Mouse (Mus musculus) liver, adult 10 weeks (tissue): ENCODE measurements around the gene Elovl3. TPM values are rescaled to one million over a fixed set of nuclear protein-coding genes. Genes with fewer than 3 reads are reported as not detected.

Experiments
- polyA plus RNA-seq: library from polyadenylated mRNA; stranded (reverse); fragments of 350-450 nt; fragmentation: Illumina TruSeq; extraction: RNeasy Lipid Tissue Mini Kit (QIAGEN cat#74804); gene quantifications from one replicate; pipeline ENCODE4 v1.2.3, GENCODE M21; 2014; ENCODE audit warnings: low read depth, low replicate concordance

Elovl3 gene
- 19.7 TPM for polyA plus RNA-seq

DNA sequence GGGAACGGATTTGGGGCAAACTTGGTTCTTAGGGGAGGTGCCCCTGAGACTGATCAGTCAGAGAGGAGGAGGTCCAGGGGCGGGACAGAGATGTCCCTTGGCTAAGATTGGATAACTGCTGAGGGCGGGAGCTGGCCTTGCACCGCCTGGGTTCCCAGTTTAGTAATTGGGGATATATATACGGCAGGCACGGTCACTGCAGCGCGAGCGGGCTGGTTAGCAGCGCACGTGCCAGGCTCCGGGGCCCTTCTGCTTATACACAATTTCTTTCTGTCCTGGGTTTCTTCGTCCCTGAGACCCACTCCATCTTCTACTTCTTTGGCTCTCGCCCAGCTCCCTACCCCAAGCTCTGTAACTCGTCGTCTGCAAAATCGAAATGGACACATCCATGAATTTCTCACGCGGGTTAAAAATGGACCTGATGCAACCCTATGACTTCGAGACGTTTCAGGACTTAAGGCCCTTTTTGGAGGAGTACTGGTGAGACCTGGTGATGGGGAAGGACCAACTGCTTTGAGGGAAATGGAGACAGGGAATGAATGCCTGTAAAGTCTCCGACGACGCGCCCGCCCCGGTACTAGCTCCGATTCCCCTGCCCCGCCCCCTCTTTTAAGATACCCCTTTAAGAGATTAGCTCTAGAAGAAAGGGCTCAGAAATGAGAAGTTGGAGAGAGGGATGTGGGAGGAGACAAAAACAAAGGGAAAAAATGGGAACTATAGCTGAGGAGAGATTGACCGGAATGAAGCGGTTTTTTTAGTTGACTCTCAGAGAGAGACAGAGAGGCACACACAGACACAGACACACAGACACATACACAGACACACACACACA, at the start of gene Elovl3:
TSS of gene Elovl3 (plus strand) at position 204 of the 832 bp plus-strand sequence.

DNA sequence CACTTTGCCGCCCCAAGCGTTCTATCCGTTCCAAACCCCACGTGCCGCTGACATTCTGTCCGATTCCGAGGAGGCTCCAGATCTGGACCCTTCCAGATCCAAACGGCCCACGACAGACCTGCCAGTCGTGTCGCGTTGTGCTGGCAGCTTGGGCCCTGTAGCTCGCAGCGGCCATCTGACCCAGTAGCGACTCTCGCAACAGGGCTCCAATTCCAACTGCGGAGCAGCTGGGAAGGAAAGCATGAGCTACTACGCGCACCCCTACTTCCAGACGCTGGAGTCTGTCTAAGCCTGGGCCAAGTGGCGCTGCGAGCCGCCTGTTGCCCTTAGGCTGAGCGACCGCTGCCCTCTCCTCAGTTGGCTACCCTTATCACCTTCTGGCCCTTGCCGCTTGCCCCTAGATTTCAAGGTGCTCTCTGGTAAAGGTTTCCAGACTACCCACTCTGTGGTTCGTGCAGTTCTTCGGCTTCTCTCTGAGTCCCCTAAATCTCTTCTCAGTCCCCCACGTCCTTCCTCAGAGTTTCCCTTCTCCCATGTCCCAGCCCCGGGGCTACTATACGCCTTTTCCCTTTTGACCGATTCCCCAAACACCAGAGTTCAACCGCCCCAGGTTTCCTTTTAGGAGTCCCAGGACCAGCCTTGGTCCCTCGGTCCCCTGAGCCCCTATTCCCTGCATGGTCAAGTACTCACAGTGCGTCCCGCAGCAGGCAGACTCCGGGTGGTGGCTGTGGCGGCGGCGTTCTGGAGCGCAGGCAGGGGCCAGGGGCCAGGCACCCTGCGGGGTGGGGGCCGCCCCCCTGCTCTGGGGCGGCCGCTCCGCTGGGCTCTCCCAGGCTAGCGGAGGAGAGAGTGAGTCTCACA, 16.0 kb downstream of the Elovl3 start, which contains the start of gene Pitx3:
TSS of gene Pitx3 (minus strand) at position 816 of the 861 bp plus-strand sequence.

DNA sequence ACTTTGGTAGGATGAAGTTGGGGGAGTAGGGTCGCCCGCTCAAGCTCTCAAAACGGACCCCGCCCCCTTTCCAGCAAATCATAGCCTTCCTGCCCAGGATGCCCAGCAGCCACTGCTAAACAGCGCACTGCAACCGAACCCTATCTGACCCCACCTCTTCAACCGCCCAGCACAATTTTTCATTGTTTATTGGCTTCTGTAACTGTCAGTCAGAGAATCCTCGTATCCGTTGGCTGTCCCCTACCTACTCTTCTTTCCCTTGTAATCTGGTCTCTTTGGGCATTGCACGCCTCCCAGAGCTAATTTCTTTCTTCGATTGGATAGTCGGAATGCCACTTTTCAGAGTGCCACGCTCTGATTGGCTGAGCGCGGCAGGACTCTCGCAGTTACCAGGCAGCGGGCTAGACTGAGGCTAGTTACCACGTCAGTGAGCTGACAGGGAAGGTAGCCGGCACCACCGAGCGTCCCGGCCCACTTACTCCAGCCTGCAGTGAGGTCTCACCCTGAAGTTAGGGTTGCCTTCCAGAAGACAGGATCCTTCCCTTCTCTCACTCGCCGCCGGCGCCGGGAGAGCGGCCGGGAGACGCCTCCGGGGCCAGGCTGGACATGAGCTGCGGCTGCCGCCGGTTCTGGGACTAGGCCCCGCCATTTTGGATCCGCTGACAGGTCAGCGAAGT, 20.6 kb downstream of the Elovl3 start, which contains the start of gene Gbf1:
TSS of gene Gbf1 (plus strand) at position 383 of the 677 bp plus-strand sequence.

Other genes starting within 250 kb of the Elovl3 start
- 7.2 TPM for gene Armh3, start 133.4 kb upstream of the Elovl3 start, polyA plus RNA-seq
- not detected for gene Hps6, start 128.4 kb upstream of the Elovl3 start, polyA plus RNA-seq
- gene Pprc1, start 87.0 kb upstream of the Elovl3 start, polyA plus RNA-seq, result 5.0 TPM
- 7.0 TPM for gene Ldb1, start 86.7 kb upstream of the Elovl3 start, polyA plus RNA-seq
- gene Nolc1, start 56.0 kb upstream of the Elovl3 start, polyA plus RNA-seq, result 5.4 TPM
- not detected for gene Pitx3, start 16.4 kb downstream of the Elovl3 start, polyA plus RNA-seq
- 7.9 TPM for gene Gbf1, start 20.6 kb downstream of the Elovl3 start, polyA plus RNA-seq
- gene Nfkb2, start 172.4 kb downstream of the Elovl3 start, polyA plus RNA-seq, result 0.24 TPM
- gene Psd, start 195.3 kb downstream of the Elovl3 start, polyA plus RNA-seq, result not detected
- gene Fbxl15, start 196.3 kb downstream of the Elovl3 start, polyA plus RNA-seq, result not detected
- gene Cuedc2, start 206.8 kb downstream of the Elovl3 start, polyA plus RNA-seq, result 2.4 TPM
- gene Mfsd13a, start 209.2 kb downstream of the Elovl3 start, polyA plus RNA-seq, result 0.42 TPM
- not detected for gene 2310034G01Rik, start 218.4 kb downstream of the Elovl3 start, polyA plus RNA-seq